Mouse (Mus musculus) G1E (cell line): ENCODE data around the gene Tubg2. TPM values are rescaled to one million over a fixed set of nuclear protein-coding genes. Genes with fewer than 3 reads are reported as not detected.

Experiments
- ATAC-seq: 2 replicates; pipeline ENCODE4 v1.8.0; 2016; ENCODE audit warnings: mild to moderate bottlenecking; ENCODE audit not compliant: insufficient number of reproducible peaks, poor library complexity, low FRiP score, severe bottlenecking; ENCODE audit errors: extremely low read depth
- DNase-seq: peaks from one replicate; pipeline ENCODE4 v3.0.0; 2012; ENCODE audit warnings: low spot score
- H3K27me3 ChIP-seq: 2 replicates; pipeline ENCODE4 v1.6.1; 2012; ENCODE audit warnings: mild to moderate bottlenecking, low read length, inconsistent platforms; ENCODE audit not compliant: insufficient read depth
- H3K36me3 ChIP-seq: replicated peaks from 2 replicates; pipeline ENCODE3; 2012; ENCODE audit warnings: mild to moderate bottlenecking, inconsistent platforms
- H3K4me1 ChIP-seq: 2 replicates; pipeline ENCODE4 v1.6.1; 2012; ENCODE audit warnings: low read depth, low read length, inconsistent platforms, mixed read lengths; ENCODE audit not compliant: insufficient read depth
- H3K4me3 ChIP-seq: 2 replicates; pipeline ENCODE4 v1.5.1; 2012; ENCODE audit warnings: low read depth, mild to moderate bottlenecking, inconsistent platforms, low read length, moderate library complexity, mixed read lengths
- H3K9me3 ChIP-seq: replicated peaks from 2 replicates; pipeline ENCODE4 v1.6.1; 2012; ENCODE audit warnings: inconsistent platforms
- CTCF ChIP-seq: IDR thresholded peaks from 2 replicates; pipeline ENCODE4 v1.5.1; 2012; ENCODE audit warnings: low read depth, low read length, inconsistent platforms, mixed read lengths
- GATA1 ChIP-seq: IDR thresholded peaks from 2 replicates; pipeline ENCODE4 v1.6.1; 2012; ENCODE audit warnings: borderline replicate concordance, low read length, inconsistent platforms, mixed read lengths
- GATA2 ChIP-seq: IDR thresholded peaks from 2 replicates; pipeline ENCODE4 v1.6.1; 2012; ENCODE audit warnings: low read depth, low read length, inconsistent platforms, borderline replicate concordance
- POLR2AphosphoS5 ChIP-seq: IDR thresholded peaks from 2 replicates; pipeline ENCODE4 v1.6.1; 2012; ENCODE audit warnings: low read depth, low read length, inconsistent platforms; ENCODE audit not compliant: insufficient replicate concordance
- TAL1 ChIP-seq: conservative IDR thresholded peaks from 2 replicates; pipeline ENCODE4 v1.6.1; 2012; ENCODE audit warnings: low read depth, low read length, inconsistent platforms, mixed read lengths
- polyA plus RNA-seq: library from polyadenylated mRNA; stranded (reverse); fragments of >175 nt; gene quantifications from 2 replicates; pipeline ENCODE4 v1.2.3, GENCODE M21; 2012
- total RNA-seq, 2 experiments: library from RNA; stranded (forward) in 1 of 2; stranded (reverse) in 1 of 2; fragments of 200-1000 nt in 1 of 2; fragments of >200 nt in 1 of 2; fragmentation: Nextera tagmentation in 1 of 2; gene quantifications; 2 replicates each; pipeline ENCODE4 v1.2.3; 2014 to 2017

Gene Tubg2
- total and polyA plus RNA-seq, 3 experiments: not detected

GRCm38 (mm10) chr11:101176933-101177773 lies 21.4 kb downstream of the Tubg2 start:
- H3K4me3 ChIP-seq: no peak overlapping the region
- no peak for ATAC-seq
- TF ChIP-seq TAL1 (no peak), CTCF (no peak), GATA1 (no peak), GATA2 (no peak), POLR2AphosphoS5 (no peak)
- H3K36me3 ChIP-seq: no peaks in the 10 kb centered on the region
- H3K9me3 ChIP-seq: 0 out of 2 replicates have a peak, but pooled peaks cover 2% of the 10 kb centered on the region
- H3K4me1 ChIP-seq: peaks cover 47% of the 10 kb centered on the region
- H3K27me3 ChIP-seq: peaks cover 74% of the 10 kb centered on the region
- no peak for DNase-seq

GRCm38 (mm10) chr11:101178061-101179058 lies 22.7 kb downstream of the Tubg2 start:
- H3K4me3 ChIP-seq: no peak overlapping the region

GRCm38 (mm10) chr11:101179306-101179705 lies 23.6 kb downstream of the Tubg2 start:
- Histone ChIP-seq H3K36me3 (no peaks in the 10 kb centered on the region), H3K4me1 (peaks cover 28% of the 10 kb centered on the region), H3K4me3 (no peak overlapping the region), H3K27me3 (peaks cover 74% of the 10 kb centered on the region), H3K9me3 (0 out of 2 replicates have a peak, but pooled peaks cover under 1% of the 10 kb centered on the region)
- TF ChIP-seq POLR2AphosphoS5: no peak
- TF ChIP-seq CTCF: no peak
- no peak for TF ChIP-seq TAL1
- TF ChIP-seq GATA2: no peak
- TF ChIP-seq GATA1: no peak
- ATAC-seq: no peak
- DNase-seq: no peak

More at GRCm38 (mm10) chr11:101178061-101179058, 22.7 kb downstream of the Tubg2 start:
- Histone ChIP-seq H3K4me1 (peaks cover 37% of the 10 kb centered on the region), H3K9me3 (0 out of 2 replicates have a peak, but pooled peaks cover 2% of the 10 kb centered on the region), H3K36me3 (no peaks in the 10 kb centered on the region), H3K27me3 (peaks cover 76% of the 10 kb centered on the region)
- DNase-seq (no peak), ATAC-seq (no peak)
- TF ChIP-seq TAL1 (no peak), CTCF (no peak), POLR2AphosphoS5 (no peak), GATA2 (no peak), GATA1 (no peak)

- no peak for DNase-seq
- Histone ChIP-seq H3K9me3 (no peaks in the 10 kb centered on the region), H3K36me3 (no peaks in the 10 kb centered on the region), H3K27me3 (peaks cover 70% of the 10 kb centered on the region), H3K4me3 (no peak overlapping the region), H3K4me1 (peaks cover 24% of the 10 kb centered on the region)
- TF ChIP-seq TAL1 (no peak), GATA1 (no peak), POLR2AphosphoS5 (no peak), GATA2 (no peak), CTCF (no peak)
- ATAC-seq: no peak
These were observed 24.6 kb downstream of the Tubg2 start for GRCm38 (mm10) chr11:101180261-101180660.

- H3K4me3 ChIP-seq: no peak overlapping the region
- no peak for ATAC-seq
- H3K36me3 ChIP-seq: no peaks in the 10 kb centered on the region
- no peaks in the 10 kb centered on the region for H3K9me3 ChIP-seq
- TF ChIP-seq CTCF (peak; percentile 48; the same call in 1 of the 2 replicates), GATA2 (no peak), GATA1 (no peak), TAL1 (no peak)
- H3K4me1 ChIP-seq: peaks cover 20% of the 10 kb centered on the region
- H3K27me3 ChIP-seq: peaks cover 63% of the 10 kb centered on the region
- DNase-seq: peak; percentile 66
These were observed 25.4 kb downstream of the Tubg2 start for GRCm38 (mm10) chr11:101180846-101181740.
